Mouse (Mus musculus) cortical plate, adult 2 months (tissue): ENCODE measurements around the gene Ctnnb1. TPM values are rescaled to one million over a fixed set of nuclear protein-coding genes. Genes with fewer than 3 reads are reported as not detected.

Source experiments
- H3K27ac ChIP-seq: fragments of 200-500 bp; 2 replicates; pipeline ENCODE4 v1.5.1; 2012; ENCODE audit warnings: low read length, control low read depth, inconsistent platforms; ENCODE audit not compliant: insufficient read depth
- H3K4me1 ChIP-seq: fragments of 200-500 bp; 2 replicates; pipeline ENCODE4 v1.6.1; 2011; ENCODE audit warnings: low read length; ENCODE audit not compliant: control insufficient read depth, insufficient read depth
- H3K4me3 ChIP-seq: fragments of 200-500 bp; 2 replicates; pipeline ENCODE4 v1.5.1; 2011; ENCODE audit warnings: mild to moderate bottlenecking, low read length, control low read depth; ENCODE audit not compliant: insufficient read depth
- CTCF ChIP-seq: fragments of 200-500 bp; IDR thresholded peaks from 2 replicates; pipeline ENCODE4 v1.5.1; 2011; ENCODE audit warnings: mild to moderate bottlenecking, control low read depth, low read length; ENCODE audit not compliant: insufficient read depth; ENCODE audit errors: extremely low read depth
- POLR2A ChIP-seq: fragments of 200-500 bp; IDR thresholded peaks from 2 replicates; pipeline ENCODE4 v1.6.1; 2011; ENCODE audit warnings: mild to moderate bottlenecking, low read length, control low read depth; ENCODE audit not compliant: insufficient read depth; ENCODE audit errors: extremely low read depth
- polyA plus RNA-seq: library from polyadenylated mRNA; depleted of rRNA; stranded (reverse); fragments of >200 nt; gene quantifications from 2 replicates; pipeline ENCODE4 v1.2.3, GENCODE M21; 2012

Ctnnb1 gene
- polyA plus RNA-seq, 1 experiment = 204 TPM

DNA sequence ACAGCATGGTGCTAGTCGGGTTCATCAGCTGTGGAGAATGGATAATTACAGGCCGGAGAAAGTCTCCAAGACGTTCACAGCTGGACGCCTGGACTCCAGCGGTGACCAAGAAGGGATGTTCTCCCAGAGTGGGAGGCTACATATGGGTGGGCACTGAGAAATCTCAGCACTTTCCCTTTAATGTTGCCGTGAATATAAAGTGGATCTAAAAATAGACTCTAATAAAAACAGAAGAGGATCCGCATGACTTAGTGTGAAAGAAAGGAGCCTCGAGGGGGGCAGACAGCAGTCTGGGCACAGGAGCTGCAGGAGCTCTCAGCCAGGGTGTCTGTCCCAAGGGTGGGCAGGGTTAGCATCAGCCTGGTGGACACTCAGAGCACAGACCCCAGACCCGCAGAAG is 59.1 kb downstream of the Ctnnb1 start:
- no peak overlapping the region for H3K4me3 ChIP-seq
- TF ChIP-seq CTCF = no peak
- no peak overlapping the region for H3K27ac ChIP-seq
- H3K4me1 ChIP-seq = 0 out of 2 replicates have a peak, but pooled peaks cover 2% of the 10 kb centered on the region

DNA sequence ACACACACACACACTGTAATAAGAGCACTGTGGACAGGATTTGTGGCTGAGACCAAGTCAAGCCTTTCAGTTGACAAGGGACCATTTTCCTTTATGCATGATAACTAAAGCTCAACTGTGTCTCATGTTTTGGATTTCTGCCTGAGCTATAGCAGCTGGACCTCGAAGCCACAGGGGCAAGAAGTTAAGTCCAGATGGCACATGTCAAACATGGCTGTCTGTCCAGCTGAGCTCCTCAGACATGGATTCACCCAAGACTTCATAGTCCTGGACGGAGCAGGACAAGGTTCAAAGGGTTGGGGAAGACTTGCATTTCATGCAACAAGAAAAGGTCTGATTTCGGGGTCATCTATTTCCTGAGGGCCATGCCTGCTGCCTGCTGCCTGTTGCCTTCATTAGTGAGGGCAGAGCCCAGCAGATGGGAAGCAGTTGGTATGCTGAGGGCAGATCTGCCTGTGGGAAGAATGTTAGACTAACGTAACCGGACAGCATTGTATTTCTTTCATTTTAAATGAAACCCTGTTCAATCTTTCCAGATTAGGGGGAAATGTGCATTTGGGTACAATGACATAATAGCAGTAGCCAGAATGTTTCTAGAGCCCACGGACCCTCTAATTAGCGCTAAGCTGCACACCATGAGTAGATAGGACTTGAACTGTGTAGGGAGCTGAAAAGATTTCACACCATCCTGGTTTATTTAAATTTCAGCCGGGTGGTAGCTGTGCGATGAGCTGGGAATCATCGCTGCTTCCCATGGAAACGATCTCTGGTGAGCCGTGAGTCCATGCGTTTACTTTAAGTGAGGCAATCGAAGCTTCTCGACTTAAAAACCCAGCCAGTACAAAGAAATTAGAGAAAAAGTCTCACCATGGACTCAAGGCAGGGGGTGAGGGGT is 61.0 kb downstream of the Ctnnb1 start:
- TF ChIP-seq POLR2A (no peak), CTCF (no peak)
- no peak overlapping the region for H3K4me3 ChIP-seq
- no peak overlapping the region for H3K27ac ChIP-seq
- H3K4me1 ChIP-seq = 0 out of 2 replicates have a peak, but pooled peaks cover 2% of the 10 kb centered on the region

DNA sequence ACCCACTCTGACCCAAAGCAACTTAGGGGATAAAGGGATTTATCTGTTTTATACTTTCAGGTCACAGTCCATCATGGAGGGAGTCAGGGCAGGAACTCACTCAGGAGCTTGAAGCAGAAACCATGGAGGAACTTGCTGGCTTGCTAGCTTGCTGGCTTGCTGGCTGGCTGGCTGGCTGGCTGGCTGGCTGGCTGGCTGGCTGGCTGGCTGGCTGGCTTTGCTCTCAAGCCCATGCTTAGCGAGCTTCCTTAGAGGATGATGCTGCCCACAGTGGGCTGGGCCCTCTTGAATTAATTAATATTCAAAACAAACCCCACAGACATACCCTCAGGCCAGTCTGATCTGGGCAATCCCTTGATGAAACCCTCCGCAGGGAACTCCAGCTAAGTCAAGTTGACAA is 62.8 kb downstream of the Ctnnb1 start:
- TF ChIP-seq POLR2A = no peak
- no peak for TF ChIP-seq CTCF
- Histone ChIP-seq H3K27ac (no peak overlapping the region), H3K4me1 (0 out of 2 replicates have a peak, but pooled peaks cover 2% of the 10 kb centered on the region), H3K4me3 (no peak overlapping the region)

DNA sequence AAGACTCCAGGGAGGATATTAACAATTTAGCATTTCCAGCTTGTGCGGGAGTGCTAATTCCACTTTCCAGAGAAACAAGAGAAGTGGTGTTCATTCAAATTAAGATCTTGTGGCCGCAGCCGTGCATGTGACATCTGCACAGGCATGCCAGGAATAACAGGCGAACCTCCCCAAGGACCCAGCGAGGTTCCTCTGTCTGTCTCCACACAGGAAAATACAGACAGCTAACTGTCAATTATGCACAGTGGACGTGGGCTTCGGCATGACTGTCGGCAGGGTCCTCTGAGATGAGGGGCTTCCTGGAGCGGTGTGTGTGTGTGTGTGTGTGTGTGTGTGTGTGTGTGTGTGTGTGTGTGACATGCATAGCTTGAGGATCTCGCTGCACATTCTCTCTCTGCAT is 64.0 kb downstream of the Ctnnb1 start:
- no peak for TF ChIP-seq CTCF
- TF ChIP-seq POLR2A = no peak
- Histone ChIP-seq H3K27ac (no peak overlapping the region), H3K4me3 (no peak overlapping the region), H3K4me1 (0 out of 2 replicates have a peak, but pooled peaks cover 2% of the 10 kb centered on the region)

DNA sequence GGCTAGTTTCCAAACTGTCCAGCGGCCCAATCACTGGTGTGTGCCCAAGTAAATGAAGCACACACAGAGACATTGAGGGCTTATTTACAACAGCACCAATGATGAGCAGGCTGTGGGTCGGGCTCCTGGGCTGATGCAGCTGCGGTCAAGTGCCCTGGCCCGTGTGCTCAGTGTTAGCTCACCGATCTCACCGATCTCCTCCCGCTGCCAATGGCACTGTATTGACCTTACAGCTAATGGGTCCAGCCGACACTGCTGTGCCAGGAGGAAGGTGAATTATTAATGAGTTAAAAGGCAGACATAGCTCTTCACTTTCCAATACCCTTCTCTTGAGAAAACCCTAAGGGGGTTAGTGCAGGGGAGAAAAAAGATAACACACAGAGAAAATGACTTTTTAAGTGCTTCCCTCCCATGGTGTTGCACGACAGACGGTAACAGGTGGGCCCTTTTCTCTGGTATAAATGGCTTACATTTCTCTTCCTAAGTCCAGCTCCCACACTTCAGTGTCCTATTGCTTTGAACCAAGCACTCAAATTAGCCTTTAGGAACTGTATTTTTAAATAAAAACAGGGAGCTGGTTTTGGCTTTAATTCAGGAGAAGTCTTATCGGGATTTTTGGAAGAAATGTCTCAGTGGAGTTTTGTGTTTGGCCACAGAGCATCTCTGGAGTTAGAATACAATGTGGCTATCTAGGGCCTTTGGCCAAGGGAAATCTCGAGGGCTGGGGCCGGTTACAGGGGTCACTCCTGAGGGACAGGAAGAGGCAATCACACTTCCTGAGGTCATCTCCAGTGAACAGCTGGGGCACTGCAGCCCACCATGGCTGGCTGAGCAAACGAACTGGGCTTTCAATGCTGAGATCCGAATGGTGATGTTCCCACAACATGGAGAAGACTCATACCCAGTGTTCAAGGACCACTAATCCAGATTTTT is 65.5 kb downstream of the Ctnnb1 start:
- Histone ChIP-seq H3K27ac (no peak overlapping the region), H3K4me3 (no peak overlapping the region), H3K4me1 (peaks cover 1% of the 10 kb centered on the region; the same call in 1 of the 2 replicates)
- no peak for TF ChIP-seq POLR2A
- no peak for TF ChIP-seq CTCF

DNA sequence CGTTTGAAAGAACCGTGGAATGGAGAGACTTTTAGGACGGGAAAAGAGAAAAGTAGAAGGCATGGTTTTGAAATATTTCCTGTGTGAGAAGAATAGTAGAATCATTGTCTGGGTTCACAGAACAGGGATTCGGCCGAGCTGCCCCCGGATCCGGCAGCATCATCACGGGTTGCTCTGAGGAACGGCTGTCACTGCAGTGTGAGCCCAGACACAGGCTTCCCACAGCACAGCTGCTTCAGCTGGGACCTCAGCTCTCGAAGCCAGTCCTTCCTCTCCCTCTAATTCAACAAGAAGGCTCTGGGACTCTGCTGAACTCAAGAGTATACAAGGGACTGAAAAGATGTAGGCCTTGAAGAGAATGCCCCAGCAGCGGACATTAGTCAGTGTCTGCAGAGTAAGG is 69.7 kb downstream of the Ctnnb1 start:
- TF ChIP-seq POLR2A (no peak), CTCF (no peak)
- peaks cover 11% of the 10 kb centered on the region for H3K4me1 ChIP-seq
- H3K4me3 ChIP-seq = no peak overlapping the region
- no peak overlapping the region for H3K27ac ChIP-seq

DNA sequence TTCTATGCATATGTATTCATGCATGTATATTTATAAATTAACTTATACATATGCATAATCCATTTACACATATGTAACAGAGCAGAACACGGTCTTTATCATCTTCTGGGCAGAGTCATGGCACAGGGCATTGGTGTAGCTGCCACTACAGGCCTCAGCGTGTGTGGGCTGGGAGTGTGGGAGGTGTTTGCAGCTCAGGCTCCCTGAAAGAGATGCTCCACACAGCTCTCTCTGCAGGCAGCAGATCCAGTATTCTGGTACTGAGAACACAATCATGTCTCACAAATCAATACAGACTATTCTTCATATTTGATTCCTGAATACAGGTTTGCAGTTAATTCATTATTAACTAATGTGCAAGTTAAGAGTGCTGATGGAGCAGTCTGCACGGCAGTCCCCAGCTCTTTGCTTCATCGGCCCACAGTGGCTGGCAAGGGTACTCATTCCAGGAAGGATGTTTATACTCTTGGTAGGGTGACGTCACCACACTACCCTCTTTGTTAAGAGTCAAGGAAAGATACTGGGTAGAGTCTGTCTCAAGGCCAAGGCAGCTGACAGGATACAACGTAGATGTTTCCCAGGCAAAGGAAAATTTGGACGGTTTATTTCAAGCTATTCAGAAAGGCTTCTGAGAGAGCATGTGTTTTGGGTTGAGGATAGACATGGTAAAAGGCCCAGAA is 71.8 kb downstream of the Ctnnb1 start:
- H3K4me1 ChIP-seq = peaks cover 11% of the 10 kb centered on the region
- H3K4me3 ChIP-seq = no peak overlapping the region
- no peak for TF ChIP-seq CTCF
- peak overlapping the region; percentile 30; the same call in 1 of the 2 replicates for H3K27ac ChIP-seq

DNA sequence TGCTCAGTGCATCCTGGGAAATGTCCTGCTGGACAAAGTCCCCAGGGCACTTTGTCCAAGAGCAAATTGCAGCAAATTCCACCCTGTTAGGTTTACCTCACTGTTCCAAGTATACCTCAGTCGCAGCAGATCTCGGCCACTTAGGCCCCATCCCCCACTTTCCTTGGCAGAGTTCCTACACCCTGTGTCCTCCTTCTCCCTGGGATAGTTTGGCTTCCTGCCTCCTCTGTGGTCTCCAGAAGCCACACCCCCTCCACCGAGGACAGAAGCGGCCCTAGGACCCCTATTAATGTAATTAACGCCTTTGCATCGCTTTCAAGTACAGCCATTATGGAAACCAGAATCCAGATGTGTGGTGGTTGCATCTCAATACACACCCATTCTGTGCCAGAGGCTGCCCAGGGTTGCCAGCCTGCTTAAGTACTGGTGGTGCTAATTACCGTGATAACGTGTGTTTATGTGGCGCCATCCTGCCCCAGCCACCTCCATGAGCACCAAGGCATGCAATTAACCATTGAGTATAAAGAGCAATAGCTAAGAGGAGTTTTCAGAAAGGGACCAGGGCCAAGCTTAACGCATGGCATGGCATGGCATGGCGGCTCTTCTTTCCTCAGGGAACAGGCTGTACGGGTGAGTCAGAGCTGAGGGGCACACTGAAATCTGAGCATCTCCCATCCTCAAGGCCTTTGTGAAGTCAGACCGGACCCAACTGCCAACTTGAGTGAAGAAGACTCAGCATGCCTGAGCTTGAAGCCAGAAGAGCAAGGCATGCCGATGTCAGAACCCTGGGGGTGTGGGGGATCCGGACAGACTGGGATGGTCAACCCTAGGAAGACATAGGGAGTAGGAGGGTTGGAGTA is 72.9 kb downstream of the Ctnnb1 start:
- no peak overlapping the region for H3K4me3 ChIP-seq
- no peak for TF ChIP-seq POLR2A
- no peak for TF ChIP-seq CTCF
- no peak overlapping the region for H3K27ac ChIP-seq

More for the DNA sequence above, 72.9 kb downstream of the Ctnnb1 start:
- H3K4me1 ChIP-seq = peaks cover 11% of the 10 kb centered on the region
